17 mouse cellular contexts compared by ENCODE assay signal in genomic region chr3:22140111-22140658, GRCm38 (mm10).
DNase-seq lines count a peak whose midpoint lies in the region; ATAC-seq lines count a peak whose summit lies in the region.
"Had no signal": no experiment of that assay in that cellular context is flagged by ENCODE, and none has a peak within 500 bp of the region (broad histone marks: within the 10 kb centered on the region; RNA-seq: fewer than 3 reads in every experiment).

No protein-coding gene starts in this region.

- peak; percentile 33 for DNase-seq in forebrain, embryonic 14.5 days (ENCODE audit: low spot score)
- no peak for DNase-seq in forebrain, embryonic 10.5 days (ENCODE audit: extremely low spot score, low spot score)
- no peak for DNase-seq in midbrain, embryonic 11.5 days (ENCODE audit: low spot score, missing footprints)
- peak; percentile 29 to 53 for DNase-seq in cerebellum, postnatal 10 days
- no peak for DNase-seq in heart, adult 9 months (ENCODE audit: low spot score in 2 of 2)
- no peak for DNase-seq in thymus, postnatal 0 days (ENCODE audit: low spot score)
- DNase-seq: gastrocnemius, postnatal 14 days; heart, adult 2 months; kidney, adult 11 months; kidney, postnatal 10 days; layer of hippocampus, adult 9-11 months; liver, postnatal 0 days; lung, postnatal 10 days; right cerebral cortex, postnatal 4 days; thymus, postnatal 25 days had no signal

- peaks cover 5% of the 10 kb centered on the region; the same call in 1 of the 2 replicates for H3K4me1 ChIP-seq in forebrain, embryonic 14.5 days (ENCODE audit: control insufficient read depth, insufficient read depth, low read length)
- H3K4me1 ChIP-seq in forebrain, embryonic 10.5 days = peaks cover 10% of the 10 kb centered on the region
- H3K4me1 ChIP-seq in midbrain, embryonic 16.5 days (ENCODE audit: control insufficient read depth, insufficient read depth, low read length) = no peaks in the 10 kb centered on the region; the same call in 1 of the 2 replicates
- no peaks in the 10 kb centered on the region for H3K4me1 ChIP-seq in midbrain, embryonic 11.5 days (ENCODE audit: control insufficient read depth, insufficient read depth, low read length)

- no peaks in the 10 kb centered on the region for H3K36me3 ChIP-seq in forebrain, embryonic 14.5 days (ENCODE audit: control insufficient read depth, insufficient read depth, low read length)
- no peaks in the 10 kb centered on the region for H3K36me3 ChIP-seq in forebrain, embryonic 10.5 days (replicated peaks)
- no peaks in the 10 kb centered on the region for H3K36me3 ChIP-seq in midbrain, embryonic 16.5 days (ENCODE audit: control insufficient read depth, insufficient read depth, low read length)
- no peaks in the 10 kb centered on the region for H3K36me3 ChIP-seq in midbrain, embryonic 11.5 days (ENCODE audit: control insufficient read depth, insufficient read depth, low read length)
- H3K36me3 ChIP-seq: limb, embryonic 10.5 days had no signal

- peak; percentile 69 for ATAC-seq in forebrain, embryonic 14.5 days
- ATAC-seq in midbrain, embryonic 16.5 days = peak; percentile 59; the same call in 1 of the 2 replicates
- no peak for ATAC-seq in midbrain, embryonic 11.5 days (ENCODE audit: low FRiP score)
- ATAC-seq: liver, postnatal 0 days had no signal

- no peak overlapping the region for H3K4me3 ChIP-seq in forebrain, embryonic 14.5 days (ENCODE audit: low read depth, low read length)
- no peak overlapping the region for H3K4me3 ChIP-seq in forebrain, embryonic 10.5 days
- no peak overlapping the region for H3K4me3 ChIP-seq in midbrain, embryonic 16.5 days (ENCODE audit: low read depth, low read length)
- no peak overlapping the region for H3K4me3 ChIP-seq in midbrain, embryonic 11.5 days (ENCODE audit: low read depth, low read length)
- H3K4me3 ChIP-seq: heart, adult 2 months; limb, embryonic 10.5 days had no signal

- H3K27ac ChIP-seq in forebrain, embryonic 14.5 days (ENCODE audit: low read depth, low read length) = no peak overlapping the region; the same call in 1 of the 2 replicates
- H3K27ac ChIP-seq in forebrain, embryonic 10.5 days = no peak overlapping the region
- H3K27ac ChIP-seq in midbrain, embryonic 16.5 days (ENCODE audit: low read length) = no peak overlapping the region
- no peak overlapping the region for H3K27ac ChIP-seq in midbrain, embryonic 11.5 days (ENCODE audit: low read depth, low read length)
- H3K27ac ChIP-seq: heart, adult 2 months; limb, embryonic 10.5 days had no signal

- no peak overlapping the region for H3K4me2 ChIP-seq in forebrain, embryonic 14.5 days (ENCODE audit: low read length)
- H3K4me2 ChIP-seq in midbrain, embryonic 16.5 days (ENCODE audit: low read length) = no peak overlapping the region
- no peak overlapping the region for H3K4me2 ChIP-seq in midbrain, embryonic 11.5 days

- WGBS in forebrain, embryonic 14.5 days = 34% methylated on average over 3 of the region's 3 CpGs
- 85% methylated on average over 3 of the region's 3 CpGs for WGBS in forebrain, embryonic 10.5 days
- WGBS in midbrain, embryonic 16.5 days = 59% methylated on average over 3 of the region's 3 CpGs
- 80% methylated on average over 3 of the region's 3 CpGs for WGBS in midbrain, embryonic 11.5 days

- no peaks in the 10 kb centered on the region for H3K9me3 ChIP-seq in forebrain, embryonic 14.5 days (replicated peaks; ENCODE audit: control insufficient read depth, low read length)
- H3K9me3 ChIP-seq in forebrain, embryonic 10.5 days = no peaks in the 10 kb centered on the region
- H3K9me3 ChIP-seq in midbrain, embryonic 16.5 days (replicated peaks; ENCODE audit: control insufficient read depth, low read length, poor library complexity, severe bottlenecking) = no peaks in the 10 kb centered on the region
- no peaks in the 10 kb centered on the region for H3K9me3 ChIP-seq in midbrain, embryonic 11.5 days (ENCODE audit: control insufficient read depth, low read length)
- H3K9me3 ChIP-seq: limb, embryonic 10.5 days had no signal

- H3K9ac ChIP-seq in forebrain, embryonic 14.5 days (ENCODE audit: low read length) = no peak overlapping the region
- H3K9ac ChIP-seq in midbrain, embryonic 16.5 days (ENCODE audit: low read depth, low read length) = no peak overlapping the region
- H3K9ac ChIP-seq in midbrain, embryonic 11.5 days (ENCODE audit: low read length) = no peak overlapping the region
- H3K9ac ChIP-seq: liver, postnatal 0 days had no signal

- H3K27me3 ChIP-seq in forebrain, embryonic 14.5 days (replicated peaks; ENCODE audit: control insufficient read depth, insufficient read depth, low read length) = no peaks in the 10 kb centered on the region
- no peaks in the 10 kb centered on the region for H3K27me3 ChIP-seq in forebrain, embryonic 10.5 days (ENCODE audit: poor library complexity, severe bottlenecking)
- H3K27me3 ChIP-seq in midbrain, embryonic 16.5 days (ENCODE audit: control insufficient read depth, insufficient read depth, low read depth, low read length) = no peaks in the 10 kb centered on the region
- H3K27me3 ChIP-seq in midbrain, embryonic 11.5 days (ENCODE audit: control insufficient read depth, insufficient read depth, low read length) = no peaks in the 10 kb centered on the region

Comparison
In these comparisons a context has a peak if more than half of its experiments do, and no peak if none do; other contexts are left out.
1. DNase-seq: peak in forebrain, embryonic 14.5 days (single experiment) and cerebellum, postnatal 10 days (2 of 2); none in forebrain, embryonic 10.5 days (single experiment), midbrain, embryonic 11.5 days (single experiment), heart, adult 9 months (0 of 2) and thymus, postnatal 0 days (single experiment).